Mouse (Mus musculus): ENCODE measurements around the gene Tsen2.

DNA sequence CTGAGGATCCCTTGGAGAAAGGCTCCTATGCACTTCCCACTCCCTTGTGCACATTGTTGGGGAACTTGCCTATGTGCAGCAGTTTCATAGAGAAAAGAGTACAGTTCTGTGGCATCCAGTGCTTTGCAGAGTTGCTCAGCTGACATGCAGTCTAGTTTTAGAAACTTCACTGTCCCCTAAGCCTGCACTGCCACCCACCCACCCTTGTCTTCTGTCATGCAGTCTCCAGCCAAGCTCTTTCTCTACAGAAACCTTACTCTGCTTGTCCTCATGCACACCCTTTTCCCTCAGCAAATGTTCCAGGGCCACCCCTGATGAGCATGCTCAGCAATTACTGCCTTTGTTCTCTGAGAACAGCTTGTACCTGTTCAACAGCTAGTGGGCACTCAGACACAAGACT lies 69.3 kb downstream of the Tsen2 start:
- TF ChIP-seq GATA1 (IDR thresholded peaks at IDR 0.05; ENCODE audit: borderline replicate concordance, low read length) (no peak), CTCF (IDR thresholded peaks at IDR 0.05; ENCODE audit: low read depth, low read length) (no peak), POLR2AphosphoS5 (IDR thresholded peaks at IDR 0.05; ENCODE audit: insufficient replicate concordance, low read depth, low read length) (no peak)

Data from G1E (cell line).